Mouse (Mus musculus) macrophage (primary cell): ENCODE results near the gene Snx18. TPM values are rescaled to one million over a fixed set of nuclear protein-coding genes. Genes with fewer than 3 reads are reported as not detected.

ENCODE experiments used
- H3K27ac ChIP-seq: fragments of 350-480 bp; formaldehyde crosslinking; 2 replicates; pipeline ENCODE4 v1.9.0; 2021
- H3K36me3 ChIP-seq: fragments of 350-480 bp; formaldehyde crosslinking; 2 replicates; pipeline ENCODE4 v1.9.0; 2021; ENCODE audit errors: inconsistent target
- H3K4me3 ChIP-seq: fragments of 350-480 bp; formaldehyde crosslinking; 2 replicates; pipeline ENCODE4 v1.9.0; 2021; ENCODE audit errors: inconsistent target
- H3K79me2 ChIP-seq: fragments of 350-480 bp; formaldehyde crosslinking; 2 replicates; pipeline ENCODE4 v1.9.0; 2021; ENCODE audit errors: inconsistent target
- WGBS: methylation state at CpG from one replicate; pipeline ENCODE4 v1.1.7; 2026; ENCODE audit warnings: inconsistent platforms; ENCODE audit not compliant: missing documents; 5-methylcytosine and 5-hydroxymethylcytosine counted together
- polyA plus RNA-seq: library from polyadenylated mRNA; stranded (reverse); fragments of 250-400 nt; gene quantifications from 3 replicates; pipeline ENCODE4 v1.2.4, GENCODE M21; 2018; ENCODE audit warnings: inconsistent platforms

The Snx18 gene
- polyA plus RNA-seq, 1 experiment from 2014 or later = 28.7 TPM

DNA sequence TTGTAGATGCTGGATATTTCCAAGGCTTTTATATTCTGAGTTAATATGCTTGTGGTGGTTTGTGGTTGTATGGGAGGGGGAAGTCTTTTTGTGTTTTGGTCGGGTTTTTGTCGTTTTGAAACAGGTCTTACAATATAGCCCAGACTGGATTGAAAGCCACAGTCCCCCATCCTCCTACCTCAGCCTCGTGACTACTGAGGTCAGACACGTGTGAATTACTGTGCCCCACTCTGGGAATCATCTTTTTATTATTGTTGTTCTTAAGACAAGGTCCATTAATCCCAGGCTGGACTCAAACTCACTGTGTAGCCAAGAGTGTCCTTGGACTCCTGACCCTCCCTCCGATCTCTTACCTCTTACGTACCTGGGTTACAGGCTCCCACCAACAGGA lies 38.0 kb downstream of the Snx18 start:
- 33% methylated on average over 6 of the region's 6 CpGs for WGBS
- H3K79me2 ChIP-seq = no peaks in the 10 kb centered on the region
- H3K36me3 ChIP-seq = no peaks in the 10 kb centered on the region
- H3K4me3 ChIP-seq = no peak overlapping the region
- no peak overlapping the region for H3K27ac ChIP-seq

DNA sequence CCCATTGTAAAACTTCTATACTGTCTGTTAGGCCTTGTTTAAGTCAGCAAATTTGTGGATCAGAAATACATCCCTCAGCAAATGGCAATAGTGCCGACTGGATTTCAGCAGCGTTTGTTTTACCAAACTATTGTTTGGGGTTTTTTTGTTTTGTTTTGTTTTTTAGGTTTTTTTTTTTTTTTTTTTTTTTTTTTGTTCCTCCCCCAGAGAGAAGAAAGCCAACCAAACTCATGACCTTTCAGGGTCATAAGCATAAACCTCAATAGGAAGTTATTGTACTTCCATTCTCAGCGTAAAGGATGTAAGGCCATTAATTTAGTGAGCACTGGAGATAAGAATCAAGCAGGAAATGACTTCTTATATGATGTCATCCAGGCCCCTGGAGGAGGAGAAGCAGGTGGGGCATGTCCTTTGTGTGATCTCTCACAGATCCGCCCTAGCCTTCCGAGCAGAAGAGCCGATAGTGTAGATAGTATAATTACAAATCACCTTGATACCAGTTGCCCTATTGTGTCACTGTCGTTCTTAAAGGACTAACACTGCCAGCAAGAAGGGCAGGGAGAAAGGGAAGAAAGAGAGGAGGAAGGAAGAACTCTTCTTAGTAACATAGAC lies 38.5 kb downstream of the Snx18 start:
- Histone ChIP-seq H3K27ac (no peak overlapping the region), H3K36me3 (no peaks in the 10 kb centered on the region), H3K4me3 (no peak overlapping the region), H3K79me2 (no peaks in the 10 kb centered on the region)
- 9% methylated on average over 6 of the region's 7 CpGs for WGBS

DNA sequence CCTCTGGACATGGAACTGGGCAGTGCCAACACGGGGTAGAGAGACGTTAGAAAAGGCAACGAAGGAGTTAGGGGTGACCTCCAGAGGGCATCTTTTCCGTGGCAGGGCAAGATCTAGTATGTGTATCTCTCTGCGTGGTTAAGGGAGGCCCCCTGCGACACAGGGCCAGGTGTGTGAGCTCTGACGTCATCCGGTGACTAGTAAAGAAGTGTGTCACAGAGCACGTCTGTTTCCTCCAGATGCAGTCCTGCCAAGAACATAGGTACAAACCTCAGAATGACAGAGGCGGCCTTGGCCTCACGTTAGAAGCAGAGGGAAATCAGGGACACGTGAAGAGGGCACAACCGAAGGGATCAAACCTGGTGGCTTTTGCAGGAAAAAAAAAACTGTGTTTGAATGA lies 44.1 kb downstream of the Snx18 start:
- Histone ChIP-seq H3K27ac (no peak overlapping the region), H3K79me2 (no peaks in the 10 kb centered on the region), H3K4me3 (no peak overlapping the region), H3K36me3 (no peaks in the 10 kb centered on the region)
- 85% methylated on average over 13 of the region's 13 CpGs for WGBS

GRCm38 (mm10) chr13:113573377-113573776 lies 45.0 kb downstream of the Snx18 start:
- Histone ChIP-seq H3K4me3 (no peak overlapping the region), H3K79me2 (no peaks in the 10 kb centered on the region), H3K36me3 (no peaks in the 10 kb centered on the region), H3K27ac (no peak overlapping the region)
- 79% methylated on average over 2 of the region's 2 CpGs for WGBS

- Histone ChIP-seq H3K36me3 (no peaks in the 10 kb centered on the region), H3K79me2 (no peaks in the 10 kb centered on the region), H3K27ac (no peak overlapping the region), H3K4me3 (no peak overlapping the region)
- WGBS = 22% methylated on average over 9 of the region's 9 CpGs
Observed at GRCm38 (mm10) chr13:113572046-113572686, 46.2 kb downstream of the Snx18 start.

- no peak overlapping the region for H3K4me3 ChIP-seq
- H3K79me2 ChIP-seq = no peaks in the 10 kb centered on the region
- 54% methylated on average over 2 of the region's 2 CpGs for WGBS
- no peak overlapping the region for H3K27ac ChIP-seq
- no peaks in the 10 kb centered on the region for H3K36me3 ChIP-seq
Observed at GRCm38 (mm10) chr13:113569526-113569925, 48.8 kb downstream of the Snx18 start.

DNA sequence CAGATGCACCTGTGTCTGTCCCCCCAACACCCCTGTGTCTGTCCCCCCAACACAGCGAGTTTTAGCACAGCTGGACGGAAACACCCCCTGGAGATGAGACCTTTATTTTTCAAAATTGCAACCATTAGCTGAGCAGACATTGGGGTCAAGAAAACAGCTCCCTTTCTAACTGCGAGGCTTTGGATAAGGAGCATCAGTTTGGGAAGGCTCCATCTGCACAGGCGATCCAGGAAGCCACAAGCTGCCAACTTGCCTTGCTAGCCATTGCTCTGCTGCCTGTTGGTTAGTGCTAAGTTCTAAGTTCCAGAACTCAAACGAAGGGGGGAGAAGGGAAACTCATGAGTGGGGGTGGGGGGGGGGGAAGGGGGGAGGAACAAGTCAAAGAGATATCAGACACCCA lies 51.4 kb downstream of the Snx18 start:
- WGBS = 93% methylated on average over 4 of the region's 5 CpGs

DNA sequence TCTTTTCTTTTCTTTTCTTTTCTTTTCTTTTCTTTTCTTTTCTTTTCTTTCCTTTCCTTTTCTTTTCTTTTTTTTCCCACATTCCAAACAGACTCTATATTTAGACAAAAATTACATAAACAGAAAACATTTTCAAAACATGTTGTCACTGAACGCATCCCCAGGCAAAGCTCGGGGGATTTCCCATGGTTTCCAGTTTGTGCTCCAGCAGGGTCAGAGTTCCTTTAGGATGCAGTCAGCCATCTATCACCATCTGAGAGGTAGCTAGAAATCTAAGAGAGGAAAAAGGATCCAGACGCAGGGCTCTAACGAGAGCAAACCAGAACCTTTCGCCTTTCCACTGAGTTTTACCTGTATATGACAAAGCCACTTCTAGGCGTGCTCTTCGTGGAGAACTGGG lies 52.0 kb downstream of the Snx18 start:
- Histone ChIP-seq H3K27ac (no peak overlapping the region), H3K4me3 (no peak overlapping the region), H3K79me2 (no peaks in the 10 kb centered on the region), H3K36me3 (no peaks in the 10 kb centered on the region)
- 90% methylated on average over 7 of the region's 7 CpGs for WGBS

More for the DNA sequence above, 51.4 kb downstream of the Snx18 start:
- Histone ChIP-seq H3K4me3 (no peak overlapping the region), H3K27ac (no peak overlapping the region), H3K36me3 (no peaks in the 10 kb centered on the region), H3K79me2 (no peaks in the 10 kb centered on the region)

DNA sequence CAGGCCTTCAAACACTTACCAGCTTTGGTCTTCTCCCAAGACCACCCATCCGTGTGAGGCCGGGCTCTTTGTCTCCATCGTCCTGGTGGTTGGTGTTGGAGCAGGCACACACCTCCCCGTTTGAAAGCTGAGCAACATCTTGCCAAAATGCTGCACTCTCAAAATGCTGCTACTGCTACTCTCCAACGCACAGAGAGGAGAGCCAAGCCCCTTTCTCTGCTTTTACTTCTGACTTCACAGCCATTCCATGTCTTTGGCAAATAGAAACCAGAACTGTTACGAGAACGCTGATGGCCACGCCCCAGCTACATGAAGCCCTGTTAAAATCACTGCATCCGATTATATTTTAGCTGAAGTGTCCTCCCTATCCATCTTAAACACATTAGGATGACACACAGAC lies 58.7 kb downstream of the Snx18 start:
- Histone ChIP-seq H3K36me3 (no peaks in the 10 kb centered on the region), H3K4me3 (no peak overlapping the region), H3K27ac (no peak overlapping the region), H3K79me2 (no peaks in the 10 kb centered on the region)
- whole genome bisulfite sequencing = 95% methylated on average over 9 of the region's 9 CpGs

- no peak overlapping the region for H3K27ac ChIP-seq
- H3K79me2 ChIP-seq = no peaks in the 10 kb centered on the region
- H3K36me3 ChIP-seq = no peaks in the 10 kb centered on the region
- H3K4me3 ChIP-seq = no peak overlapping the region
Observed at GRCm38 (mm10) chr13:113556538-113556937, 61.8 kb downstream of the Snx18 start.

DNA sequence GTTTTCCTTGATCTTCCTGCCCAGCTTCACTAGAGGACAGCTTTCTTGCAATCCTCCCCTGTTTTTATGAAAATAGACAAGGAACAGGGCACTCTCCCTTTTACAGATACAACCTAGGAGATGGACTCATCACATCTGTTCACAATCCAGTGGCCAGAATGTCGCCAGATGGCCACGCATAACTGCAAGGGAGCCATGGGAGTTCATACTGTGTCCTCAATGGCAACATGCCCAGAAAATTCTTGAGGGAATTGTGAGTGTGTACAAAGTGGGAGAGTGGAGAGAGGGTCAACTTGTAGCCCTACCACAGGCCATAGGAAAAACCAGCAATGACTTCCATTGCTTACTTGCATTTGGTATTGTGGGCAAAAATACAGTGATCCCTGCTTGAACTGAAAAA lies 63.1 kb downstream of the Snx18 start:
- Histone ChIP-seq H3K27ac (no peak overlapping the region), H3K79me2 (no peaks in the 10 kb centered on the region), H3K36me3 (no peaks in the 10 kb centered on the region), H3K4me3 (no peak overlapping the region)
- WGBS = 100% methylated on average over 2 of the region's 2 CpGs

DNA sequence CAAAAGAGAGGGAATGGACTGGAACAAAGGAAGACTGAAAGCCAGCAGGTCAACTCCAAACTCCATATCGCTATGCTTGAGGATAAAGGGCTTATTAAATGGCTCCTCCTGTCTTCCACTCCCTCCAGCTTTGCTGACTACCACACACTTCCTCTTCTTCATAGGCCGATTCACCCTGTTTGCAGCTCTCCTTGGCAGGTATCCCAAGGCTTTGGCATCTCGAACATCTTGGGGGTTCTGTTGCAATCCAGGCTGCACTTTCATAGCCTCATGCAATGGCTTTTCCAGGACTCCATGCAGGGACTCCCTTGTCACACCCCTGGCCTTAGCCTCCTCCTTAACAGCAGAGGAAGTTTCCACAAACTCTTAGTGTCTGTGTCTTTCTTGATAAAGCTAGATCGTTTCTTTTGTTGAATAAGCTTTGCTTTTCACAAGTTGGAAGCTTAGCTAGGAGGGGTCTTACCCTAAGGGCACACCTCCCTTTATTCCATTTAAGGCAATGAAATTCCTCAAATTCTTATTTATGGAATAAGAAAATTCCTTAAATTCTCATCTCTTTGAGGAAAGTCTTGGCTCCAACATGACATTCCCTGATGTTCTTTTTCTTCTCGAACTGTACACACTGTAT lies 64.6 kb downstream of the Snx18 start:
- no peak overlapping the region for H3K4me3 ChIP-seq
- WGBS = 57% methylated on average over 5 of the region's 5 CpGs

DNA sequence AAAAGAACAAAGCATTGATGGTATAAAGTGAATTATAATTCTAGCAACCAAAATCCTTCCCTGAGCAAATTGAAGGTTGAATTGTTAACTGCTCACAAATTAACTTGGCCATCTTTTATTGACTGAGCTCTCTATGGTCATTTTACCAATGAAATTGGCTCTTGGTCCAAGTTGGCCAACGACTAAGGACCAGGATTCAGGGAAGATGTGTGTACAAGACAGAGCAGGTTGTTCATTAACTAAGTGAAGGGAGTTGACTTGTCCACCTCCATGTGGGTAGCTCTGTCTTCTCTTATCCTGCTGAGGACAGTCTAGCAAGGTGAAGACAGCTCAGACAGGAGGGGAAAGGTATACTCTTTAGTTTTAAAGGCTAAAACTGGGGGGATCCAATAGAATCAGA lies 66.0 kb downstream of the Snx18 start:
- Histone ChIP-seq H3K79me2 (no peaks in the 10 kb centered on the region), H3K4me3 (no peak overlapping the region), H3K36me3 (no peaks in the 10 kb centered on the region), H3K27ac (no peak overlapping the region)
- 100% methylated on average over 1 of the region's 1 CpGs for WGBS

More for the DNA sequence above, 64.6 kb downstream of the Snx18 start:
- H3K79me2 ChIP-seq = no peaks in the 10 kb centered on the region
- H3K27ac ChIP-seq = no peak overlapping the region
- H3K36me3 ChIP-seq = no peaks in the 10 kb centered on the region

DNA sequence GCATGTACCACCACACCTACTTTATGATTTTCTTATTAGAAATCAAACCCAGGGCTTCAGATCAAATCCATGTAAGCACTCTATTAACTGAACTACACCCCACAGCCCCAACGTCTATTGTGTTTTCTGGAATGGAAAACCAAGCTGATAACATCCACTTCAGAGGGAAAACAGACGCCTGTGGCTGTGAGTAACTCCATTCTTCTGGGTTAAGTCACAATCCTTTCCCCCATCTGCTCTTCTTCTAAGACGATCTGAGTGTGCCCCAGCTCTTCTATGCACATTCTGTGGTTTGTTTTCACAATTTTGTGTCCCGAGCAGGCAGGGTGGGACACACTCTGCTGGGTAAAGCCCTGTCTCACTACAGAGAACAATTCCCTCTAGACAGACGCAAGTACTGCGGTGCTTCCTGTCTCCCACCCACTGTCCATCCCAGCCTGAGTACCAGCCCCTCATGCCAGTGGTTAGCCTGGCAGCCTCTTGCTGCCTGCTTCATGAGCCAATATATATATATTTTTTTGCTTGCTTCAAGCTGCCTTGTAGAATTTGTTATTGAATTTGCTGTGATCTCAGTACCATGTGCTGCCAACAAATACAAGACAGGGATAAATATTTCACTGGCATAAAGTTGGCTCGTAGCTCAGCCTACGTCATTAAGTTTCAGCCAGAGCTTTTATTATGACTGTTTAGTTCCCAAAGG lies 67.3 kb downstream of the Snx18 start:
- Histone ChIP-seq H3K4me3 (no peak overlapping the region), H3K27ac (no peak overlapping the region), H3K79me2 (no peaks in the 10 kb centered on the region), H3K36me3 (no peaks in the 10 kb centered on the region)
- WGBS = 81% methylated on average over 8 of the region's 8 CpGs

GRCm38 (mm10) chr13:113549021-113549420 lies 69.3 kb downstream of the Snx18 start:
- H3K36me3 ChIP-seq = no peaks in the 10 kb centered on the region
- 82% methylated on average over 3 of the region's 3 CpGs for WGBS
- H3K79me2 ChIP-seq = no peaks in the 10 kb centered on the region
- H3K27ac ChIP-seq = no peak overlapping the region
- no peak overlapping the region for H3K4me3 ChIP-seq
